ENCODE assay signal across 8 mouse cellular contexts in the genomic region with DNA sequence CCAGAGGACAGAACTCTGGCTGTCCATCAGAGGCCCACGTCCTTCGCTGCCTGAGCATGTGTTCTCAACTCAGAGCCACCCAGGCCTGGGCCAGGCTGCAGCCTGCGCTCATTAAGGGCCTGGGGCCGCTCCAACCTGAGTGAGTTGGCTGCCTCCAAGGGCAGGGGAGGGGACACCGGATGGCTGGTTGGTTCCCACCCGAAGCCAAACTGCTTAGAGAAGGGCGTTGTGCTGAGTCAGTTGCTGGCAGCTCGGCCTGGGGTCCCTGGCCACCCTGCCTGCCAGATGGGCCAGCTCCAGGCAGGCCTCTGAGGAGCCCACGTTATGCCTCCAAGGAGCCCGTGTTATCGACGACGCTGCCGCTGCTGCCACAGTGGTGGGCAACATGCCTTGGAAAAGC. TPM values are rescaled to one million over a fixed set of nuclear protein-coding genes. Genes with fewer than 3 reads are reported as not detected.
A peak's percentile ranks its signal among the peaks of the same experiment; 100 is the strongest.
DNase-seq lines count a peak whose midpoint lies in the region; ATAC-seq and TF ChIP-seq lines count a peak whose summit lies in the region.

No protein-coding gene starts in this region.

- no peaks in the 10 kb centered on the region for H3K4me1 ChIP-seq in embryonic facial prominence, embryonic 14.5 days (ENCODE audit: control insufficient read depth, insufficient read depth, low read length)
- peaks cover 13% of the 10 kb centered on the region for H3K4me1 ChIP-seq in embryonic facial prominence, embryonic 10.5 days
- peaks cover 19% of the 10 kb centered on the region; the same call in 1 of the 2 replicates for H3K4me1 ChIP-seq in lung, embryonic 16.5 days (replicated peaks; ENCODE audit: control insufficient read depth, insufficient read depth, low read length)
- H3K4me1 ChIP-seq in intestine, postnatal 0 days (replicated peaks; ENCODE audit: control insufficient read depth, insufficient read depth, low read length): peaks cover 12% of the 10 kb centered on the region
- no peaks in the 10 kb centered on the region for H3K4me1 ChIP-seq in liver, postnatal 0 days (ENCODE audit: insufficient read depth)

- 0 out of 2 replicates have a peak, but pooled peaks have one; percentile 57 for ATAC-seq in embryonic facial prominence, embryonic 14.5 days (ENCODE audit: low read depth)
- peak; percentile 84 for ATAC-seq in lung, embryonic 16.5 days (ENCODE audit: low read depth)
- ATAC-seq in intestine, postnatal 0 days: no peak
- no peak for ATAC-seq in liver, postnatal 0 days

- H3K27ac ChIP-seq in embryonic facial prominence, embryonic 14.5 days (replicated peaks; ENCODE audit: low read depth, low read length): no peak overlapping the region
- H3K27ac ChIP-seq in embryonic facial prominence, embryonic 10.5 days (replicated peaks): no peak overlapping the region; the same call in 1 of the 2 replicates
- H3K27ac ChIP-seq in lung, embryonic 16.5 days (ENCODE audit: low read length): no peak overlapping the region
- no peak overlapping the region for H3K27ac ChIP-seq in intestine, postnatal 0 days (ENCODE audit: low read depth, low read length)
- no peak overlapping the region for H3K27ac ChIP-seq in liver, postnatal 0 days (ENCODE audit: low read depth)

- H3K36me3 ChIP-seq in embryonic facial prominence, embryonic 14.5 days (ENCODE audit: control insufficient read depth, insufficient read depth, low read length): no peaks in the 10 kb centered on the region
- H3K36me3 ChIP-seq in embryonic facial prominence, embryonic 10.5 days (replicated peaks): no peaks in the 10 kb centered on the region
- no peaks in the 10 kb centered on the region for H3K36me3 ChIP-seq in lung, embryonic 16.5 days (ENCODE audit: control insufficient read depth, insufficient read depth, low read length)
- no peaks in the 10 kb centered on the region for H3K36me3 ChIP-seq in intestine, postnatal 0 days (ENCODE audit: control insufficient read depth, insufficient read depth)
- no peaks in the 10 kb centered on the region for H3K36me3 ChIP-seq in liver, postnatal 0 days (replicated peaks; ENCODE audit: insufficient read depth, low read length)

- H3K4me2 ChIP-seq in embryonic facial prominence, embryonic 14.5 days (ENCODE audit: low read depth, low read length): no peak overlapping the region
- H3K4me2 ChIP-seq in lung, embryonic 16.5 days (ENCODE audit: low read depth, low read length): no peak overlapping the region
- no peak overlapping the region for H3K4me2 ChIP-seq in intestine, postnatal 0 days (replicated peaks; ENCODE audit: low read depth)
- no peak overlapping the region for H3K4me2 ChIP-seq in liver, postnatal 0 days (ENCODE audit: low read depth, low read length)

- intact Hi-C loops in gastrocnemius, postnatal 14 days (cut with DNase I; ENCODE audit: low total_unique reads): no loop called here

- WGBS in embryonic facial prominence, embryonic 14.5 days: 59% methylated on average over 14 of the region's 14 CpGs
- 75% methylated on average over 14 of the region's 14 CpGs for WGBS in embryonic facial prominence, embryonic 10.5 days
- WGBS in lung, embryonic 16.5 days: 47% methylated on average over 14 of the region's 14 CpGs
- 83% methylated on average over 14 of the region's 14 CpGs for WGBS in intestine, postnatal 0 days
- WGBS in liver, postnatal 0 days (ENCODE audit: insufficient replicate concordance): 78% methylated on average over 14 of the region's 14 CpGs

- peak; percentile 29 for DNase-seq in embryonic facial prominence, embryonic 14.5 days (ENCODE audit: low spot score)
- DNase-seq in embryonic facial prominence, embryonic 10.5 days (ENCODE audit: low spot score): no peak
- no peak for DNase-seq in lung, postnatal 25 days (ENCODE audit: low spot score)
- DNase-seq in gastrocnemius, postnatal 14 days: peak; percentile 81
- peak; percentile 47 for DNase-seq in right cerebral cortex, postnatal 4 days
- DNase-seq in liver, postnatal 0 days: no peak

- no peaks in the 10 kb centered on the region for H3K9me3 ChIP-seq in embryonic facial prominence, embryonic 14.5 days (ENCODE audit: control insufficient read depth, low read length)
- H3K9me3 ChIP-seq in embryonic facial prominence, embryonic 10.5 days: no peaks in the 10 kb centered on the region
- H3K9me3 ChIP-seq in lung, embryonic 16.5 days (ENCODE audit: control insufficient read depth, low read length): no peaks in the 10 kb centered on the region
- H3K9me3 ChIP-seq in intestine, postnatal 0 days (ENCODE audit: control insufficient read depth): no peaks in the 10 kb centered on the region
- no peaks in the 10 kb centered on the region for H3K9me3 ChIP-seq in liver, postnatal 0 days (ENCODE audit: low read length)

- no peak for TF ChIP-seq CTCF in intestine, postnatal 0 days (IDR thresholded peaks at IDR 0.05; ENCODE audit: low read depth)
- no peak for TF ChIP-seq CTCF in liver, postnatal 0 days (IDR thresholded peaks at IDR 0.05; ENCODE audit: low read depth)

- no peak overlapping the region for H3K4me3 ChIP-seq in embryonic facial prominence, embryonic 14.5 days (ENCODE audit: low read depth, low read length)
- H3K4me3 ChIP-seq in embryonic facial prominence, embryonic 10.5 days: no peak overlapping the region
- H3K4me3 ChIP-seq in lung, embryonic 16.5 days (ENCODE audit: low read length): no peak overlapping the region
- H3K4me3 ChIP-seq in intestine, postnatal 0 days (ENCODE audit: low read depth, low read length): no peak overlapping the region
- H3K4me3 ChIP-seq in liver, postnatal 0 days (ENCODE audit: low read depth, low read length): no peak overlapping the region

- TF ChIP-seq EP300 in liver, postnatal 0 days (IDR thresholded peaks at IDR 0.05; ENCODE audit: low read depth): no peak

- H3K27me3 ChIP-seq in embryonic facial prominence, embryonic 14.5 days (replicated peaks; ENCODE audit: control insufficient read depth, insufficient read depth, low read length): no peaks in the 10 kb centered on the region
- H3K27me3 ChIP-seq in embryonic facial prominence, embryonic 10.5 days (replicated peaks; ENCODE audit: low read depth, poor library complexity, severe bottlenecking): no peaks in the 10 kb centered on the region
- H3K27me3 ChIP-seq in lung, embryonic 16.5 days (ENCODE audit: control insufficient read depth, insufficient read depth, low read depth, low read length): no peaks in the 10 kb centered on the region
- no peaks in the 10 kb centered on the region for H3K27me3 ChIP-seq in intestine, postnatal 0 days (replicated peaks; ENCODE audit: control insufficient read depth, insufficient read depth, low read length)
- no peaks in the 10 kb centered on the region for H3K27me3 ChIP-seq in liver, postnatal 0 days (ENCODE audit: insufficient read depth, low read length)

- H3K9ac ChIP-seq in embryonic facial prominence, embryonic 14.5 days (ENCODE audit: low read depth, low read length): no peak overlapping the region
- no peak overlapping the region for H3K9ac ChIP-seq in lung, embryonic 16.5 days (ENCODE audit: low read length)
- no peak overlapping the region for H3K9ac ChIP-seq in intestine, postnatal 0 days (ENCODE audit: low read depth, low read length)
- H3K9ac ChIP-seq in liver, postnatal 0 days (replicated peaks): no peak overlapping the region

RNA-seq across cellular contexts. Expression of gene Tsen2, which starts 44.9 kb away (rescaled TPM):
- 24.4 and 31.4 TPM in 2 replicates for polyA plus RNA-seq in embryonic facial prominence, embryonic 14.5 days (2014; fragmentation: Nextera tagmentation; extraction: Ambion mirVana)
- polyA plus RNA-seq in embryonic facial prominence, embryonic 10.5 days (2016; fragmentation: Nextera tagmentation; extraction: Ambion mirVana): 32.1 and 33.0 TPM in 2 replicates
- 23.9 and 24.8 TPM in 2 replicates for polyA plus RNA-seq in lung, embryonic 16.5 days (2015; fragmentation: Nextera tagmentation; extraction: Ambion mirVana)
- 1 to 10 TPM; 6.0 to 7.4 TPM for total RNA-seq in gastrocnemius, postnatal 14 days (2021)
- 5.8 and 6.3 TPM in 2 replicates for polyA plus RNA-seq in intestine, postnatal 0 days (2015; fragmentation: Nextera tagmentation; extraction: Ambion mirVana)
- polyA plus RNA-seq in liver, postnatal 0 days (2015; fragmentation: Nextera tagmentation; extraction: Ambion mirVana): 7.1 and 7.5 TPM in 2 replicates

Comparison
In these comparisons a context has a peak if more than half of its experiments do, and no peak if none do; other contexts are left out.
1. DNase-seq: peak in embryonic facial prominence, embryonic 14.5 days (single experiment), gastrocnemius, postnatal 14 days (single experiment) and right cerebral cortex, postnatal 4 days (single experiment); none in embryonic facial prominence, embryonic 10.5 days (single experiment), lung, postnatal 25 days (single experiment) and liver, postnatal 0 days (single experiment).
2. ATAC-seq: peak in embryonic facial prominence, embryonic 14.5 days (single experiment) and lung, embryonic 16.5 days (single experiment); none in intestine, postnatal 0 days (single experiment) and liver, postnatal 0 days (single experiment).